Mouse (Mus musculus) testis, adult 2 months (tissue): ENCODE data around the gene A630010A05Rik. TPM values are rescaled to one million over a fixed set of nuclear protein-coding genes. Genes with fewer than 3 reads are reported as not detected.
"Not testable (repeated sequence)": the region's sequence is repeated elsewhere in the genome, so short reads cannot be mapped to it uniquely, and the experiment has no call there.

Source experiments
- H3K27ac ChIP-seq: fragments of 200-500 bp; 2 replicates; pipeline ENCODE4 v1.5.1; 2012; ENCODE audit warnings: low read depth, low read length; ENCODE audit not compliant: control insufficient read depth, insufficient read depth
- H3K27me3 ChIP-seq: fragments of 200-500 bp; 2 replicates; pipeline ENCODE4 v1.6.1; 2012; ENCODE audit warnings: mild to moderate bottlenecking, low read length, moderate library complexity; ENCODE audit not compliant: control insufficient read depth, insufficient read depth
- H3K36me3 ChIP-seq: fragments of 200-500 bp; 2 replicates; pipeline ENCODE4 v1.6.1; 2012; ENCODE audit warnings: mild to moderate bottlenecking, low read length; ENCODE audit not compliant: control insufficient read depth, insufficient read depth
- H3K4me1 ChIP-seq: fragments of 200-500 bp; 2 replicates; pipeline ENCODE4 v1.6.1; 2012; ENCODE audit warnings: low read length; ENCODE audit not compliant: control insufficient read depth, insufficient read depth
- H3K4me3 ChIP-seq: fragments of 200-500 bp; 2 replicates; pipeline ENCODE4 v1.5.1; 2012; ENCODE audit warnings: low read depth, mild to moderate bottlenecking, low read length, moderate library complexity, mixed read lengths; ENCODE audit not compliant: control insufficient read depth
- CTCF ChIP-seq: fragments of 200-500 bp; IDR thresholded peaks from 2 replicates; pipeline ENCODE4 v1.5.1; 2012; ENCODE audit warnings: low read depth, mild to moderate bottlenecking, inconsistent platforms, low read length, moderate library complexity; ENCODE audit not compliant: control insufficient read depth, insufficient read depth, insufficient replicate concordance
- POLR2A ChIP-seq: fragments of 200-500 bp; IDR thresholded peaks from 2 replicates; pipeline ENCODE4 v1.6.1; 2012; ENCODE audit warnings: low read depth, mild to moderate bottlenecking, inconsistent platforms, low read length, moderate library complexity; ENCODE audit not compliant: control insufficient read depth
- polyA plus RNA-seq: library from polyadenylated mRNA; depleted of rRNA; stranded (reverse); fragments of >200 nt; gene quantifications from 2 replicates; pipeline ENCODE4 v1.2.3, GENCODE M21; 2012; rRNA removed

Gene A630010A05Rik
- polyA plus RNA-seq: 3.4 and 3.5 TPM in 2 replicates

DNA sequence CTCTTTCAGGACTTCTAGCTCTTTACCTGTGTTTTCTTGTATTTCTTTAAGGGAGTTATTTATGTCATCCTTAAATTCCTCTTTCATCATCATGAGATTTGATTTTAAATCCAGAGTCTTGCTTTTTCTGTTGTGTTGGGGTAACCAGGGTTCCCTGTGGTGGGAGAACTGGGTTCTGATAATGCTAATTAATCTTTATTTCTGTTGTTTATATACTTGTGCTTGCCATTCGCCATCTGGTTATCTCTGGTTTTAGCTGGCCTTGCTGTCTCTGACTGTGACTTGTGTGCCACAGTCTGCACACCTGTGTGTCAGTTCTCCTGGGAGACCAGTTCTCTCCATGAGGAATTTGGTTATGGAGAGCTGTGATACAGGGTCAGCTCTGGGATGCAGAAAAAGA, at the start of gene A630010A05Rik:
Gene A630010A05Rik (plus strand): TSS at position 301 of the 400 bp plus-strand sequence.
- H3K27ac ChIP-seq: no peak within 1 kb of the TSS

GRCm38 (mm10) chr16:14535766-14536165, 26.4 kb upstream of the A630010A05Rik start:
- H3K27me3 ChIP-seq: no peaks in the 10 kb centered on the region

More for the DNA sequence above, at the start of gene A630010A05Rik:
- TF ChIP-seq CTCF (no peak), POLR2A (no peak)
- Histone ChIP-seq H3K36me3 (no peaks in the 10 kb centered on the region), H3K27me3 (no peaks in the 10 kb centered on the region), H3K4me1 (no peaks in the 10 kb centered on the region), H3K4me3 (no peak within 1 kb of the TSS)

DNA sequence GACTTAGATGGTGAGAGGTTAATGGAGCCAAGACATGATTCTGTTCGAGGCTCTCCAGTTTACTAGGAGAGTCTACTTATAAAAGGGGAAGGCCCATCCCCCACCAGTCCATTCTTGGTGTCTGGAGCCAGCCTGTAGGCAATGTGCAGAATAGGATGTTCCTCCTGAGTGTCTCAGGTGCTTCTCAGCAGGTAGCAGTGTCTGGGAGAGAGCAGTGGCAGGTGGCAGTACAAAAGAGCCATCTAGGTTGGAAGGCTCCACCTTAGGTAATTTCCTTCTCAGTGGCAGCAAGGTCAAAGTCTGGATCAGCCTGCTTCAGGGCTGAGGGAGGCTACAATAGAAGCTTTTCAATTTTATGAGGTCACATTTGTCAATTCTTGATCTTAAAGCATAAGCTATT, 4.9 kb upstream of the A630010A05Rik start:
- not testable (repeated sequence) for H3K27me3 ChIP-seq, H3K36me3 ChIP-seq, H3K4me3 ChIP-seq, H3K27ac ChIP-seq, H3K4me1 ChIP-seq

More at GRCm38 (mm10) chr16:14535766-14536165, 26.4 kb upstream of the A630010A05Rik start:
- no peak overlapping the region for H3K27ac ChIP-seq
- TF ChIP-seq CTCF: no peak
- TF ChIP-seq POLR2A: no peak
- H3K36me3 ChIP-seq: no peaks in the 10 kb centered on the region
- no peak overlapping the region for H3K4me3 ChIP-seq
- H3K4me1 ChIP-seq: no peaks in the 10 kb centered on the region

Other genes starting within 250 kb of the A630010A05Rik start
- gene Fopnl, start 244.9 kb upstream of the A630010A05Rik start, polyA plus RNA-seq: 25.5 and 28.5 TPM in 2 replicates
- 22.5 and 31.1 TPM in 2 replicates for gene Abcc1, start 200.8 kb upstream of the A630010A05Rik start, polyA plus RNA-seq